Mouse (Mus musculus): ENCODE data around the gene Dok7.

GRCm38 (mm10) chr5:35041268-35041829 is 15.2 kb upstream of the Dok7 start, which contains the start of gene Hgfac:
- TF ChIP-seq CTCF (IDR thresholded peaks at IDR 0.05; ENCODE audit: insufficient read depth, low read depth, low read length) (no peak), POLR2A (IDR thresholded peaks at IDR 0.05; ENCODE audit: insufficient read depth, low read depth, low read length) (no peak)
